Mouse (Mus musculus): Measurements from ENCODE around the gene Ccdc14. TPM values are rescaled to one million over a fixed set of nuclear protein-coding genes. Genes with fewer than 3 reads are reported as not detected.

The Ccdc14 gene
- polyA plus RNA-seq, 1 experiment from 2014 or later: 4.0 TPM

DNA sequence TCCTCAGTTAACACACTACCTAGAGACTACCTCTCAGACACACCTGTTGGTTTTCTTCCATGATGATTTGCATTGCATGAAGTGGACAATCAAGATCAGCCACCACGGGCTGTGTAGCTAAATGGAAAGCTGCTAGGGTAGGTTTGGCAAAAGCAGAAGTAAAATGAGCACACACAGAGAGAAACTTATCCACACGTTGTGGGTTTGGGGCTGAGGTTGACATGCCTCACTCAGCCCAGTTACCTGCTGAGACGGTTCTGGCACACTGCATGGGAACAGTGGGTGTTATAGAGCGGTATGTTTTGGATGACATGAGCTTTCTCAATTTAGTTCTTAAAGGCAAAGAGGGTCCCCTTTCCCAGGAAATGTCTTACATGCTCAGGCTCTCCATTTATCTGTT lies 79.7 kb downstream of the Ccdc14 start:
- Histone ChIP-seq H3K36me3 (ENCODE audit: insufficient read depth, low read length) (no peaks in the 10 kb centered on the region), H3K27ac (no peak overlapping the region), H3K4me2 (ENCODE audit: low read length) (no peak overlapping the region), H3K4me3 (replicated peaks; ENCODE audit: low read depth, low read length) (no peak overlapping the region), H3K27me3 (ENCODE audit: insufficient read depth, low read length) (no peaks in the 10 kb centered on the region), H3K9me3 (replicated peaks; ENCODE audit: low read length) (no peaks in the 10 kb centered on the region), H3K4me1 (replicated peaks; ENCODE audit: insufficient read depth, low read length) (no peaks in the 10 kb centered on the region), H3K9ac (ENCODE audit: low read depth, low read length) (no peak overlapping the region)
- DNase-seq (ENCODE audit: low spot score): no peak
- WGBS: 90% methylated on average over 4 of the region's 4 CpGs
- TF ChIP-seq CTCF (IDR thresholded peaks at IDR 0.05; ENCODE audit: low read depth): no peak
- ATAC-seq (replicated peaks; ENCODE audit: low FRiP score, low read depth): no peak

DNA sequence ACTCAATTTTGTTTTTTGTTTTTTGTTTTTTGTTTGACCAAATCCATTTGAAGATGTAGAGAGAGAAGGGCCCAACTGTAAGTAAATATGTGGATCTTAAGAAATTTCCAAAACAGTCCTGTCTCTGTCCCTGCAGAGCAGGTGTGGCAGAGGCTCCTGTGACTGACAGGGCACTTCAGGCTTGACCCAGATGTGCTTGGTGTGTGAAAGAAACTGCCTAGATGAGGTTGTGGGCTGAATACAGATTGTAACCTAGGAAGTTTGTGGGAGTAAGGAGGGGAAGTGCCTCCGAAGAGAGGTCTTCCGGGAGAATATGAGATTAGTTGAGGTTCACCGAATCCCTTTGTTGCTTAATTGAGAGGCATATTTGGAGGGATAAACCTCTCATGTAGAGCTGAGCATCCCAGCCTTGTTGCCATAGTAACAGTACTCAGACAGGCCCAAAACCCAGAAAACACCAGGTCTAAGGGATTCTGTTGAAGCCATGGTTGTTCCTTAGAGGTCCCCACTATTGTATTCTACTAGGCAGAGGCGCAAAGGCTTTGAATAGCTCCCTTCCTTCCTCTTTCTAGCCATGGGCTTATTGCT lies 82.1 kb downstream of the Ccdc14 start:
- 52% methylated on average over 4 of the region's 4 CpGs for WGBS
- Histone ChIP-seq H3K27ac (no peak overlapping the region), H3K4me2 (ENCODE audit: low read length) (no peak overlapping the region), H3K9ac (ENCODE audit: low read depth, low read length) (no peak overlapping the region), H3K4me1 (replicated peaks; ENCODE audit: insufficient read depth, low read length) (no peaks in the 10 kb centered on the region), H3K36me3 (ENCODE audit: insufficient read depth, low read length) (no peaks in the 10 kb centered on the region), H3K9me3 (replicated peaks; ENCODE audit: low read length) (no peaks in the 10 kb centered on the region), H3K4me3 (replicated peaks; ENCODE audit: low read depth, low read length) (no peak overlapping the region), H3K27me3 (ENCODE audit: insufficient read depth, low read length) (no peaks in the 10 kb centered on the region)
- no peak for TF ChIP-seq CTCF (IDR thresholded peaks at IDR 0.05; ENCODE audit: low read depth)
- no peak for DNase-seq (ENCODE audit: low spot score)
- no peak for ATAC-seq (replicated peaks; ENCODE audit: low FRiP score, low read depth)

Other genes starting within 250 kb of the Ccdc14 start
- gene Kalrn, start 117.1 kb upstream of the Ccdc14 start, polyA plus RNA-seq (2015; fragmentation: Nextera tagmentation; extraction: Ambion mirVana): 19.5 and 20.0 TPM in 2 replicates
- not detected in 2 replicates for gene Ropn1, start 40.7 kb upstream of the Ccdc14 start, polyA plus RNA-seq (2015; fragmentation: Nextera tagmentation; extraction: Ambion mirVana)
- 67.3 and 68.5 TPM in 2 replicates for gene Mylk, start 54.6 kb downstream of the Ccdc14 start, polyA plus RNA-seq (2015; fragmentation: Nextera tagmentation; extraction: Ambion mirVana)

Measured in kidney, postnatal 0 days (tissue).